Mouse (Mus musculus) adipose tissue, adult 10 weeks (tissue): ENCODE measurements around the gene C130074G19Rik. TPM values are rescaled to one million over a fixed set of nuclear protein-coding genes. Genes with fewer than 3 reads are reported as not detected.

Source experiments
- polyA plus RNA-seq: library from polyadenylated mRNA; stranded (reverse); fragments of 350-450 nt; fragmentation: Illumina TruSeq; extraction: RNeasy Lipid Tissue Mini Kit (QIAGEN cat#74804); gene quantifications from one replicate; pipeline ENCODE4 v1.2.3, GENCODE M21; 2014; ENCODE audit warnings: low read depth, low replicate concordance

C130074G19Rik gene
- 77.7 TPM for polyA plus RNA-seq

GRCm38 (mm10) chr1:184882281-184883268 lies at the start of gene C130074G19Rik:
Gene C130074G19Rik (minus strand): TSS chr1:184883218.

GRCm38 (mm10) chr1:184846092-184846750 lies 36.8 kb downstream of the C130074G19Rik start, which contains the start of gene Marc2:
Gene Marc2 (minus strand): TSS chr1:184846451.

Other genes starting within 250 kb of the C130074G19Rik start
- gene Hlx, start 150.6 kb downstream of the C130074G19Rik start, polyA plus RNA-seq: 4.8 TPM
- 4.0 TPM for gene Marc1, start 71.9 kb downstream of the C130074G19Rik start, polyA plus RNA-seq
- gene Marc2, start 36.8 kb downstream of the C130074G19Rik start, polyA plus RNA-seq: 288 TPM
- gene Mark1, start 116.4 kb upstream of the C130074G19Rik start, polyA plus RNA-seq: 8.1 TPM